Mouse (Mus musculus) heart, embryonic 11.5 days (tissue): ENCODE results near the gene Trim40. TPM values are rescaled to one million over a fixed set of nuclear protein-coding genes. Genes with fewer than 3 reads are reported as not detected.
"Not testable (repeated sequence)": the region's sequence is repeated elsewhere in the genome, so short reads cannot be mapped to it uniquely, and the experiment has no call there.

ENCODE experiments used
- ATAC-seq: fragments of 200-750 bp; cut with Nextera tagmentation; replicated peaks from 2 replicates; pipeline ENCODE4 v1.8.0; 2017; ENCODE audit warnings: moderate library complexity; ENCODE audit not compliant: insufficient number of reproducible peaks, low FRiP score, low TSS enrichment
- H3K27ac ChIP-seq: fragments of 300-500 bp; sonication (generic); 2 replicates; pipeline ENCODE4 v1.5.1; 2014; ENCODE audit warnings: mild to moderate bottlenecking, low read depth, low read length
- H3K27me3 ChIP-seq: fragments of 300-500 bp; sonication (generic); 2 replicates; pipeline ENCODE4 v1.6.1; 2014; ENCODE audit warnings: mild to moderate bottlenecking, low read length, mixed read lengths; ENCODE audit not compliant: control insufficient read depth, insufficient read depth
- H3K36me3 ChIP-seq: fragments of 300-500 bp; sonication (generic); 2 replicates; pipeline ENCODE4 v1.6.1; 2014; ENCODE audit warnings: mild to moderate bottlenecking, low read length, moderate library complexity, mixed read lengths; ENCODE audit not compliant: control insufficient read depth, insufficient read depth
- H3K4me1 ChIP-seq: fragments of 300-500 bp; sonication (generic); 2 replicates; pipeline ENCODE4 v1.6.1; 2014; ENCODE audit warnings: low read length; ENCODE audit not compliant: control insufficient read depth, insufficient read depth
- H3K4me2 ChIP-seq: fragments of 300-500 bp; sonication (generic); 2 replicates; pipeline ENCODE4 v1.6.1; 2014; ENCODE audit warnings: mild to moderate bottlenecking, moderate library complexity
- H3K4me3 ChIP-seq: fragments of 300-500 bp; sonication (generic); 2 replicates; pipeline ENCODE4 v1.5.1; 2014; ENCODE audit warnings: low read depth, low read length
- H3K9ac ChIP-seq: fragments of 300-500 bp; sonication (generic); 2 replicates; pipeline ENCODE4 v1.6.1; 2014; ENCODE audit warnings: mild to moderate bottlenecking, low read depth, low read length, moderate library complexity
- H3K9me3 ChIP-seq: fragments of 300-500 bp; sonication (generic); replicated peaks from 2 replicates; pipeline ENCODE4 v1.6.1; 2016; ENCODE audit warnings: low read length; ENCODE audit not compliant: control insufficient read depth
- WGBS: fragments of 180-500 bp; shearing (Covaris S2); extraction: QIAGEN DNeasy Blood & Tissue Kit; methylation state at CpG from one replicate; pipeline ENCODE4 v1.1.7; 2014; ENCODE audit not compliant: insufficient replicate concordance; 5-methylcytosine and 5-hydroxymethylcytosine counted together
- polyA plus RNA-seq: library from polyadenylated mRNA; unstranded; fragments of >200 nt; fragmentation: Nextera tagmentation; extraction: Ambion mirVana; gene quantifications from 2 replicates; pipeline ENCODE4 v1.2.1, GENCODE M21; 2014

Trim40 gene
- polyA plus RNA-seq, 1 experiment from 2014 or later, result not detected

DNA sequence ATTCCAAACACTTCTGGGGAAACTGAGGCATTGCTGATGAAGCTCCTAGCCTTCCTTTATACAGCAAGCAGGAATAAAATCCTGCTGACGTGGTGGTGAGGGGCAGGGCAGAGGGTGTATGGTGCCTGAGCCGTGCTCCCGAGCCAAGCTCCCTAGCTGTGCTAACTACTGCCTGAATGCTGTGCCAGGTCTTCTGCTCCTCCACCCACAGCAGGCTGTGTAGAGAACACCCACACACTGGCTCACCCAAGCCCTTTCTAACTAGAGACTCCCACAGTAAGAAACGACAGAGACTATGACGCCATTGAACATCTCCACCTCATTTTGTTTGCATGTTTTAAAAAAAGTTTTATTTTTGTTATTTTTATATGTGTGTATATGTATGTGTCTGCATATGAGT lies 10.1 kb upstream of the Trim40 start:
- Histone ChIP-seq H3K4me1 (no peaks in the 10 kb centered on the region), H3K4me3 (no peak overlapping the region), H3K9me3 (no peaks in the 10 kb centered on the region), H3K27me3 (no peaks in the 10 kb centered on the region), H3K36me3 (no peaks in the 10 kb centered on the region), H3K4me2 (no peak overlapping the region), H3K27ac (no peak overlapping the region), H3K9ac (no peak overlapping the region)
- WGBS, result 74% methylated on average over 5 of the region's 5 CpGs
- no peak for ATAC-seq

DNA sequence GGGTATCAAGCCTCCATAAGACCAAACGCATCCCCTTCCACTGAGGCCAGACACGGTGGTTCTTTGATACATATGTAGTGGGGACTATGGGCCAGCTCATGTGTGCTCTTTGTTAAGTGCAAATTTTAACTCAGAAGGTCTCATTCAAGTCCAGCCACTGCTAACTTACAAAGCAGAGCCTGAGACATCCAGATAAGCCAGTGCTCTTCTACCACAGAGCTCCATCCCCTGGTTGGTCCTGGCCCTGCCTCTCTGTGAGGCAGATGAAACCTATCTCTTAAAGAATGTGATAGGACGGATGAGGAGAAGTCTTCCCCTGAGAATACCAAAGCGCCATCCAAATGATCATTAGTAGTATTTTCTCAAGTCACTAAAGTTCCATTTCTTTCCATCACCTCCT lies 9.5 kb upstream of the Trim40 start:
- Histone ChIP-seq H3K4me3 (no peak overlapping the region), H3K36me3 (no peaks in the 10 kb centered on the region), H3K4me1 (no peaks in the 10 kb centered on the region), H3K27me3 (no peaks in the 10 kb centered on the region), H3K27ac (no peak overlapping the region), H3K9me3 (no peaks in the 10 kb centered on the region), H3K4me2 (no peak overlapping the region), H3K9ac (no peak overlapping the region)
- ATAC-seq, result no peak
- WGBS, result 75% methylated on average over 4 of the region's 4 CpGs

- no peak within 1 kb of the TSS for H3K27ac ChIP-seq
- WGBS, result 64% methylated on average over 6 of the region's 6 CpGs
- no peaks in the 10 kb centered on the region for H3K9me3 ChIP-seq
- no peaks in the 10 kb centered on the region for H3K36me3 ChIP-seq
- no peaks in the 10 kb centered on the region for H3K27me3 ChIP-seq
- H3K4me1 ChIP-seq, result no peaks in the 10 kb centered on the region
- no peak within 1 kb of the TSS for H3K4me3 ChIP-seq
- H3K4me2 ChIP-seq, result no peak within 1 kb of the TSS
- no peak within 1 kb of the TSS for H3K9ac ChIP-seq
- no peak for ATAC-seq
Measured at GRCm38 (mm10) chr17:36897552-36898205, 7.8 kb upstream of the Trim40 start, which contains the start of gene Trim31. Gene Trim31 (plus strand): TSS chr17:36898118.

DNA sequence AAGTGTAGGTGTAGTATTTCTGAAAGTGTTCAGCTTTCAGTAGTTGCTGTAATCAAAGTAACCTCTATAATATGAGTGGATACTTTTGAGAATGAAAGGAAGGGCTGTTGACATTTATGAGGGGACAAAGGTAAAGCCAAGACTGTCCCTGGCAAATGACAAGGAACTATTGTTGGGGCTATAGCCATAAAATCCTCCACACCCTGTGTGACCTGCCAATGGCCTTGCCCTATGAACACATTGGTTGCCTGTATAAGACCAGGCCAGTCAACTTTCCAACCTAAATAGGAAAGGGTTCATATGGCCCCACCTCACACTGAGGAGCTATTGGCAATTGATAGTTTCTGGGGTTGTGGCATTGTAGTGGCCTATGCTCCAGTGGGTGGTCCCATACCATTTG lies 7.1 kb upstream of the Trim40 start:
- H3K36me3 ChIP-seq, result no peaks in the 10 kb centered on the region
- no peak overlapping the region for H3K4me2 ChIP-seq
- H3K27ac ChIP-seq, result no peak overlapping the region
- no peaks in the 10 kb centered on the region for H3K27me3 ChIP-seq
- H3K4me1 ChIP-seq, result no peaks in the 10 kb centered on the region
- no peaks in the 10 kb centered on the region for H3K9me3 ChIP-seq
- no peak overlapping the region for H3K4me3 ChIP-seq
- no peak overlapping the region for H3K9ac ChIP-seq
- ATAC-seq, result no peak

DNA sequence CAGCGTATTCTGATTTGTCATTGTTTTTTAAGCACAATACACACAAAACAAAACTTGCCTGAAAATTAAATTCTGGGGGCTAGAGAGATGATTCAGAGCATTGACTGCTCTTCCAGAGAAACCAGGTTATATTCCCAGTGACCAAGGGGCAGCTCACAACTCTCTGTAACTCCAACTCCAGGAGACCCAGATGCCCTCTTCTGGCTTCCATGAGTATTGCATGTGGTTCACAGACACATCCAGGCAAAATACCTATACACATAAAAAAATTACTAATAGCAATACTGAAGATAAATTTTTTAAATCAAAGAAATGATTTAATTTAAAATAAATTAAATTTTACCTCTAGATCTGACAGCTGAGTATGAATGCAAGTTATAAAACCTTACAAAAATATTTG lies 6.7 kb upstream of the Trim40 start:
- Histone ChIP-seq H3K9me3 (no peaks in the 10 kb centered on the region), H3K4me3 (no peak overlapping the region), H3K27me3 (no peaks in the 10 kb centered on the region), H3K4me1 (no peaks in the 10 kb centered on the region), H3K36me3 (no peaks in the 10 kb centered on the region), H3K9ac (no peak overlapping the region), H3K27ac (no peak overlapping the region), H3K4me2 (no peak overlapping the region)
- ATAC-seq, result no peak
- 93% methylated on average over 1 of the region's 1 CpGs for WGBS

DNA sequence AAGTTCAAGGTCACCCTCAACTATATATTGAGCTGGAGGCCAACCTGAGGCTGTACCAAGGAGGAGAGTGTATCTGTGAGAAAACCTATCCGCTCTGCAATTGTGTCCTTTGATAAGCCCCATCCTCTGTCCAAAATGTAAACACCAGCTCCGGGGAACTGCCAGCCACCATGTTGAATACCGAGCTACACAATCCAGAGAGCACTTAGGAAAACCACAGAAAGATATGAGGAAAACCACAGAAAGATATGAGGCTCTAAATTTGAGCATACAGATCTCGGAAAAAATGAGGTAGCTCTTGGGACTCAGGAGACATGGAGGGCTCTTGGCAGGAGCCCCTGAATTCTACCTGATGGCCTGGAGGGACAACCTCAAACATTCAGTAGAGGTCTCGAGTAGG lies 3.5 kb upstream of the Trim40 start:
- no peaks in the 10 kb centered on the region for H3K9me3 ChIP-seq
- H3K36me3 ChIP-seq, result no peaks in the 10 kb centered on the region

DNA sequence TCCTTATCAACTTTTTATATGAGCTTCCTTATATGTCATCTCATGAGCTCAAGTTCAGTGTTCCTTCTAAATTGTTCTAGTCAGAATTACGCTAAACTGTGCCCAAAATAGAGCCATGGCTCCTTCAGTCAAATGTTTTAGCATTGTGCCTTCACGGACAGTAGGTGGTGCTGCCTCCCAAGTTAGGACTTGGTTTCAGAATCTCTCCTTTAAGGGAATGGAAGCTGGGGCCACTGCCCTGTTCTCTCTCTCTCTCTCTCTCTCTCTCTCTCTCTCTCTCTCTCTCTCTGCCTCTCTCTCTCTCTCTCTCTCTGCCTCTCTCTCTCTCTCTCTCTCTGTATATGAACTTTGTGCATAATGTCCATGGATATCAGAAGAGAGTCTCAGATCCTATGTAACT lies 2.4 kb upstream of the Trim40 start:
- no peak overlapping the region for H3K27ac ChIP-seq
- WGBS, result 24% methylated on average over 2 of the region's 2 CpGs
- H3K4me3 ChIP-seq, result no peak overlapping the region
- ATAC-seq, result no peak
- peaks cover 7% of the 10 kb centered on the region; the same call in 1 of the 2 replicates for H3K27me3 ChIP-seq
- H3K9ac ChIP-seq, result no peak overlapping the region
- H3K9me3 ChIP-seq, result no peaks in the 10 kb centered on the region
- no peak overlapping the region for H3K4me2 ChIP-seq
- no peaks in the 10 kb centered on the region for H3K4me1 ChIP-seq
- H3K36me3 ChIP-seq, result no peaks in the 10 kb centered on the region

More for the DNA sequence above, 3.5 kb upstream of the Trim40 start:
- Histone ChIP-seq H3K4me1 (no peaks in the 10 kb centered on the region), H3K27ac (no peak overlapping the region), H3K27me3 (peaks cover 7% of the 10 kb centered on the region; the same call in 1 of the 2 replicates), H3K4me3 (no peak overlapping the region), H3K9ac (no peak overlapping the region), H3K4me2 (no peak overlapping the region)
- 45% methylated on average over 5 of the region's 5 CpGs for WGBS
- no peak for ATAC-seq

DNA sequence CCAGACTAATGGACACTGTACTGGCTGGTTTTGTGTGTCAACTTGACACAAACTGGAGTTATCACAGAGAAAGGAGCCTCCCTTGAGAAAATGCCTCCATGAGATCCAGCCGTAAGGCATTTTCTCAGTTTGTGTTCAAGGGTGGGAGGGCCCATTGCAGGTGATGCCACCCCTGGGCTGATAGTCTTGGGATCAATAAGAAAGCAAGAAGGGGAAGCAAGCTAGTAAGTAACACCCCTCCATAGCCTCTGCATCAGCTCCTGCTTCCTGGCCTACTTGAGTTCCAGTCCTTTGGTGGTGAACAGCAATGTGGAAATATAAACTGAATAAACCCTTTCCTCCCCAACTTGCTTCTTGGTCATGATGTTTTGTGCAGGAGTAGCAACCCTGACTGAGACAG lies 1.6 kb upstream of the Trim40 start:
- WGBS, result 76% methylated on average over 1 of the region's 1 CpGs
- not testable (repeated sequence) for H3K4me2 ChIP-seq, H3K4me1 ChIP-seq, H3K4me3 ChIP-seq, H3K27ac ChIP-seq, H3K36me3 ChIP-seq, H3K9me3 ChIP-seq, H3K27me3 ChIP-seq, H3K9ac ChIP-seq, ATAC-seq

DNA sequence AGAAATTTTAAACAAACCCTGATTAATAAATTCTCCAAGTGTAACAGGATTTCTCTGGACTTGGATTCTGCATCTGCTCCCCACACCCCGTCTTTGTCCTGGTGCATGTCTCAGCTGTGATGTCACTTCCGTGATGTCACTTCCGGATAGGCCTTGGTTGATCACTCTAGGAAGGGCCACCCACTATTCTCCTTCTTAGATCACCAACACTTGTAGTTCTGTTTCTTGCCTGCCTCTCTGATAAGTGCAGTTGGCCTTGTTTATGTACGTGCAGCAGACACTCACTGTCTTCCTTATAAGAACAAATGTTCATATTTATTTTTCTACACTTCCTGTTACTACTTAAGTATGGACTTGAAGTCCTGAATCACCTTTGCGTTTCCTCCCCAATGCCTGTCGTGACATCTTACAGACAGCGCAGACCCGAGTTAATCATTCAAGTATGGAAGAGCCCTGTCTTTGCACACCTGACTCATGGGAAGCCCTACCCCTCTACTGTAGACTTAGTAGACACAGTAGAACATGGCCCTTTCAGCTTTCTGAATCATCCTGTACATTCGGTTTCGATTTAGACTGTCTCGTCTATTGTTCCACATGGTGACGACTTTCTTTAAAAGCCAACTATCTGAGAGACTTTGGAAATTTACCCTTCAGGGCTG lies 4.7 kb downstream of the Trim40 start:
- Histone ChIP-seq H3K9me3 (no peaks in the 10 kb centered on the region), H3K4me1 (no peaks in the 10 kb centered on the region), H3K27ac (no peak overlapping the region), H3K4me3 (no peak overlapping the region), H3K27me3 (peaks cover 5% of the 10 kb centered on the region; the same call in 1 of the 2 replicates), H3K4me2 (no peak overlapping the region), H3K9ac (no peak overlapping the region), H3K36me3 (no peaks in the 10 kb centered on the region)
- WGBS, result 88% methylated on average over 12 of the region's 12 CpGs
- no peak for ATAC-seq
